Mouse (Mus musculus): ENCODE measurements around the gene Nr2c2.

DNA sequence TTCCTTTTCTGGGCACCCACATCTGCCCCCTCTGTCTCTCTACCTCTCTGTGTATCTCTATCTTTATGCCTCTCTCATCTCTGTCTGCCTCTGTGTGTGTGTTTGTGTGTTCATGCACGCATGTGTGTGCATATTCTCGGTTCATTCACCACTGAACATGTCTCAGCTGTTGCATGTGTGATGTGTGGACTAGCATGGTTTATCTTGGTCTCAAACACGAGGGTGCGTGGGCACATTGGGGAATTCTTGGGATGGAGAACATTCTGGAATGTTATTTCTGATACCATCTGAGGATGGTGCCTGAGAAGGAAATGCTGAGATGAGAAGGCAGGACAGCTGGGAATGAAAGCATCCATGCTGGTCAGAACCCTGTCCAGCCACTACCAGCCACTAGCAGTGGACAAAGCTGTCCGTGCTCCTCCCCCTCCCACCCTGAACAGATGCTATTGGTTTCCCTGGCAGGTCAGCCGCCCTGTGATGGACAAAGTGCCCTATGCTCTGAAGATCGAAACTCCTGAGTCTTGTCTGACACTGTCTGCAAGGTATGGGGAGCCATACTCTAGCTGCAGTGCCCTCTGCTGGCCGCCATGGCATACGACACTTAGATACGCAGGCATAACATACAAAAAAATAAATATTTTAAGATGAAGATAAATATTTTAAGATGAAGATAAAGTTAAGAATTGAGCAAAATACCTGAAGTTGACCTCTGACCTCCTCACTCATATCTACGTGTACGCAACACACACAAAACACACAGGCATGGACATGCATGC, 25.3 kb upstream of the Nr2c2 start:
- TF ChIP-seq CTCF (IDR thresholded peaks at IDR 0.05; ENCODE audit: low read depth) (peak; percentile 74), EP300 (IDR thresholded peaks at IDR 0.05; ENCODE audit: low read depth) (no peak)

Measured in liver, postnatal 0 days (tissue).